Mouse (Mus musculus) ES-Bruce4 (cell line): ENCODE data around the gene Cox8a.

Source experiments
- CTCF ChIP-seq: IDR thresholded peaks from one replicate; pipeline ENCODE4 v1.8.1; 2011; ENCODE audit warnings: low read depth, low read length
- EP300 ChIP-seq: IDR thresholded peaks from 2 replicates; pipeline ENCODE4 v1.6.1; 2011; ENCODE audit warnings: low read depth, low read length; ENCODE audit not compliant: insufficient read depth
- POLR2A ChIP-seq: IDR thresholded peaks from one replicate; pipeline ENCODE4 v1.8.1; 2011; ENCODE audit warnings: low read length; ENCODE audit not compliant: insufficient read depth

- no peak for TF ChIP-seq CTCF
- 0 out of 2 replicates have a peak, but pooled peaks have one; percentile 52 for TF ChIP-seq EP300
- no peak for TF ChIP-seq POLR2A
Measured at GRCm38 (mm10) chr19:7257881-7258280, 40.5 kb upstream of the Cox8a start.
